ENCODE assay signal across 8 mouse cellular contexts in genomic region chr14:23529720-23530119, GRCm38 (mm10).
DNase-seq lines count a peak whose midpoint lies in the region; ATAC-seq and TF ChIP-seq lines count a peak whose summit lies in the region.

No protein-coding gene starts in this region.

- WGBS in forebrain, embryonic 11.5 days: 6% methylated on average over 4 of the region's 4 CpGs
- WGBS in forebrain, embryonic 16.5 days: 8% methylated on average over 4 of the region's 4 CpGs
- 8% methylated on average over 4 of the region's 4 CpGs for WGBS in forebrain, postnatal 0 days
- WGBS in kidney, postnatal 0 days: 5% methylated on average over 4 of the region's 4 CpGs
- WGBS in liver, embryonic 14.5 days (ENCODE audit: insufficient replicate concordance): 13% methylated on average over 4 of the region's 4 CpGs

- in situ Hi-C loops in CH12.LX (cut with MboI; ENCODE audit: low pct_ligation_motif_present, low pct_unique_long_range_greater_than_20kb, low sequenced_read_pairs): no loop called here

- peak; percentile 70 for DNase-seq in forebrain, embryonic 11.5 days (ENCODE audit: low spot score)
- DNase-seq in CH12.LX (ENCODE audit: extremely low read depth): peak; percentile 63
- DNase-seq in c-Kit-positive CD71-positive TER-119-negative erythroid progenitor cells, embryonic 14.5 days (ENCODE audit: low read depth): peak; percentile 11
- DNase-seq in forebrain, postnatal 0 days: peak; percentile 89
- DNase-seq in kidney, postnatal 0 days (ENCODE audit: low spot score): peak; percentile 92
- peak in 2 of 3 experiments; percentile 7 to 14 for DNase-seq in liver, embryonic 14.5 days (ENCODE audit: low read depth in 3 of 3, low spot score in 3 of 3)
- peak; percentile 26 for DNase-seq in right cerebral cortex, postnatal 4 days

- no peaks in the 10 kb centered on the region for H3K36me3 ChIP-seq in forebrain, embryonic 11.5 days (ENCODE audit: control insufficient read depth, insufficient read depth, low read length)
- H3K36me3 ChIP-seq in forebrain, embryonic 16.5 days (ENCODE audit: control insufficient read depth, insufficient read depth): no peaks in the 10 kb centered on the region
- no peaks in the 10 kb centered on the region for H3K36me3 ChIP-seq in CH12.LX (replicated peaks in 1 of 2; ENCODE audit: control insufficient read depth in 1 of 2, insufficient read depth in 1 of 2, low read length in 1 of 2)
- no peaks in the 10 kb centered on the region; the same call in 1 of the 2 replicates for H3K36me3 ChIP-seq in forebrain, postnatal 0 days (ENCODE audit: insufficient read depth)
- no peaks in the 10 kb centered on the region for H3K36me3 ChIP-seq in kidney, postnatal 0 days (ENCODE audit: insufficient read depth, low read length)
- no peaks in the 10 kb centered on the region for H3K36me3 ChIP-seq in liver, embryonic 14.5 days (replicated peaks; ENCODE audit: control insufficient read depth, insufficient read depth, low read depth)

- no peaks in the 10 kb centered on the region for H3K9me3 ChIP-seq in forebrain, embryonic 11.5 days (ENCODE audit: control insufficient read depth, low read length)
- H3K9me3 ChIP-seq in forebrain, embryonic 16.5 days (ENCODE audit: control insufficient read depth, low read length): no peaks in the 10 kb centered on the region
- peaks cover 9% of the 10 kb centered on the region for H3K9me3 ChIP-seq in CH12.LX (replicated peaks; ENCODE audit: low read length)
- H3K9me3 ChIP-seq in forebrain, postnatal 0 days (ENCODE audit: low read length): no peaks in the 10 kb centered on the region
- H3K9me3 ChIP-seq in kidney, postnatal 0 days (replicated peaks; ENCODE audit: low read length): no peaks in the 10 kb centered on the region
- no peaks in the 10 kb centered on the region for H3K9me3 ChIP-seq in liver, embryonic 14.5 days (ENCODE audit: control insufficient read depth, low read length)

- ATAC-seq in forebrain, embryonic 11.5 days (replicated peaks; ENCODE audit: low FRiP score): no peak
- no peak for ATAC-seq in forebrain, embryonic 16.5 days
- peak; percentile 58 for ATAC-seq in forebrain, postnatal 0 days
- ATAC-seq in kidney, postnatal 0 days (replicated peaks; ENCODE audit: low FRiP score, low read depth): no peak
- ATAC-seq in liver, embryonic 14.5 days (ENCODE audit: insufficient read depth): no peak

- H3K27me3 ChIP-seq in forebrain, embryonic 11.5 days (ENCODE audit: control insufficient read depth, insufficient read depth, low read length): no peaks in the 10 kb centered on the region
- no peaks in the 10 kb centered on the region for H3K27me3 ChIP-seq in forebrain, embryonic 16.5 days (replicated peaks; ENCODE audit: control insufficient read depth, insufficient read depth, low read length)
- H3K27me3 ChIP-seq in CH12.LX (replicated peaks): no peaks in the 10 kb centered on the region
- H3K27me3 ChIP-seq in forebrain, postnatal 0 days (ENCODE audit: insufficient read depth, low read length): no peaks in the 10 kb centered on the region
- no peaks in the 10 kb centered on the region for H3K27me3 ChIP-seq in kidney, postnatal 0 days (ENCODE audit: insufficient read depth, low read length)
- no peaks in the 10 kb centered on the region for H3K27me3 ChIP-seq in liver, embryonic 14.5 days (ENCODE audit: control insufficient read depth, insufficient read depth, low read length)

- H3K79me2 ChIP-seq in CH12.LX (replicated peaks; ENCODE audit: control insufficient read depth, extremely low read depth, insufficient read depth, poor library complexity, severe bottlenecking): no peaks in the 10 kb centered on the region

- TF ChIP-seq POLR2A in CH12.LX (IDR thresholded peaks at IDR 0.05; ENCODE audit: low read depth, low read length): no peak

- peak; percentile 82 to 89 for TF ChIP-seq CTCF in CH12.LX (conservative IDR thresholded peaks at IDR 0.05 in 1 of 2, IDR thresholded peaks at IDR 0.05 in 1 of 2; ENCODE audit: low read depth in 2 of 2, low read length in 2 of 2)
- peak; percentile 93 for TF ChIP-seq CTCF in forebrain, postnatal 0 days (IDR thresholded peaks at IDR 0.05; ENCODE audit: low read depth)
- peak; percentile 99 for TF ChIP-seq CTCF in kidney, postnatal 0 days (IDR thresholded peaks at IDR 0.05; ENCODE audit: low read depth)
- peak; percentile 73 for TF ChIP-seq CTCF in liver, embryonic 14.5 days (IDR thresholded peaks at IDR 0.05; ENCODE audit: low read depth)

- H3K4me3 ChIP-seq in forebrain, embryonic 11.5 days (ENCODE audit: low read depth, low read length): no peak overlapping the region
- no peak overlapping the region for H3K4me3 ChIP-seq in forebrain, embryonic 16.5 days (replicated peaks; ENCODE audit: low read length)
- no peak overlapping the region for H3K4me3 ChIP-seq in CH12.LX (replicated peaks in 1 of 3; ENCODE audit: low read depth in 2 of 3, low read length in 2 of 3, poor library complexity in 1 of 3)
- no peak overlapping the region for H3K4me3 ChIP-seq in forebrain, postnatal 0 days (ENCODE audit: low read depth, low read length)
- H3K4me3 ChIP-seq in kidney, postnatal 0 days (replicated peaks; ENCODE audit: low read depth, low read length): no peak overlapping the region
- no peak overlapping the region for H3K4me3 ChIP-seq in liver, embryonic 14.5 days (ENCODE audit: insufficient read depth in 1 of 2, low read depth in 2 of 2, low read length in 2 of 2)

- no peaks in the 10 kb centered on the region for H3K4me1 ChIP-seq in forebrain, embryonic 11.5 days (replicated peaks; ENCODE audit: control insufficient read depth, insufficient read depth, low read length)
- no peaks in the 10 kb centered on the region for H3K4me1 ChIP-seq in forebrain, embryonic 16.5 days (replicated peaks; ENCODE audit: control insufficient read depth, insufficient read depth, low read length)
- peaks cover 0 to 10% of the 10 kb centered on the region in 2 experiments; a peak in 2 of 4 replicates for H3K4me1 ChIP-seq in CH12.LX (ENCODE audit: control insufficient read depth in 1 of 2, insufficient read depth in 2 of 2)
- no peaks in the 10 kb centered on the region for H3K4me1 ChIP-seq in forebrain, postnatal 0 days (ENCODE audit: insufficient read depth)
- H3K4me1 ChIP-seq in kidney, postnatal 0 days (replicated peaks; ENCODE audit: insufficient read depth, low read length): no peaks in the 10 kb centered on the region
- no peaks in the 10 kb centered on the region for H3K4me1 ChIP-seq in liver, embryonic 14.5 days (replicated peaks; ENCODE audit: control insufficient read depth in 2 of 2, insufficient read depth in 2 of 2, low read length in 1 of 2)

- H3K9ac ChIP-seq in forebrain, embryonic 11.5 days (ENCODE audit: low read length): no peak overlapping the region
- no peak overlapping the region for H3K9ac ChIP-seq in forebrain, embryonic 16.5 days (replicated peaks; ENCODE audit: low read depth, low read length)
- H3K9ac ChIP-seq in CH12.LX (ENCODE audit: insufficient read depth, low read depth): no peak overlapping the region
- no peak overlapping the region for H3K9ac ChIP-seq in forebrain, postnatal 0 days
- H3K9ac ChIP-seq in kidney, postnatal 0 days (ENCODE audit: low read depth, low read length): no peak overlapping the region
- H3K9ac ChIP-seq in liver, embryonic 14.5 days (replicated peaks): no peak overlapping the region

- no peak overlapping the region for H3K27ac ChIP-seq in forebrain, embryonic 11.5 days (ENCODE audit: low read depth, low read length)
- H3K27ac ChIP-seq in forebrain, embryonic 16.5 days (ENCODE audit: low read length): no peak overlapping the region
- H3K27ac ChIP-seq in CH12.LX (ENCODE audit: insufficient read depth, low read depth): no peak overlapping the region
- no peak overlapping the region for H3K27ac ChIP-seq in forebrain, postnatal 0 days (ENCODE audit: low read depth, low read length)
- H3K27ac ChIP-seq in kidney, postnatal 0 days: 0 out of 2 replicates have a peak overlapping the region, but pooled peaks have one; percentile 19
- no peak overlapping the region for H3K27ac ChIP-seq in liver, embryonic 14.5 days

- H3K4me2 ChIP-seq in forebrain, embryonic 11.5 days (ENCODE audit: low read depth, low read length, severe bottlenecking): no peak overlapping the region
- no peak overlapping the region for H3K4me2 ChIP-seq in forebrain, embryonic 16.5 days (ENCODE audit: low read length)
- no peak overlapping the region for H3K4me2 ChIP-seq in CH12.LX (ENCODE audit: insufficient read depth, low read depth, poor library complexity, severe bottlenecking)
- no peak overlapping the region for H3K4me2 ChIP-seq in forebrain, postnatal 0 days (ENCODE audit: low read depth)
- no peak overlapping the region for H3K4me2 ChIP-seq in kidney, postnatal 0 days (ENCODE audit: low read length)
- no peak overlapping the region for H3K4me2 ChIP-seq in liver, embryonic 14.5 days (ENCODE audit: low read depth)

- dilution Hi-C loops in CH12.LX (cut with MboI; ENCODE audit: extremely low pct_ligation_motif_present, extremely low pct_unique_long_range_greater_than_20kb, low sequenced_read_pairs): no loop called here

- TF ChIP-seq EP300 in CH12.LX (IDR thresholded peaks at IDR 0.05; ENCODE audit: low read length): no peak
- no peak for TF ChIP-seq EP300 in liver, embryonic 14.5 days (IDR thresholded peaks at IDR 0.05; ENCODE audit: low read depth)

- peak; percentile 92 for TF ChIP-seq RAD21 in CH12.LX (IDR thresholded peaks at IDR 0.05; ENCODE audit: low read depth, low read length)

TF ChIP-seq in CH12.LX, 34 proteins besides CTCF, POLR2A, EP300 and RAD21:
- TF ChIP-seq SMC3 (IDR thresholded peaks at IDR 0.05; ENCODE audit: low read depth, low read length) (peak; percentile 75), NELFE (IDR thresholded peaks at IDR 0.05; ENCODE audit: low read depth, low read length) (no peak)

Comparison
In these comparisons a context has a peak if more than half of its experiments do, and no peak if none do; other contexts are left out.
1. DNase-seq: peak in every context shown above with its lines; median percentile 92 in kidney, postnatal 0 days; 89 in forebrain, postnatal 0 days; 70 in forebrain, embryonic 11.5 days; 63 in CH12.LX; 26 in right cerebral cortex, postnatal 4 days; 11 in c-Kit-positive CD71-positive TER-119-negative erythroid progenitor cells, embryonic 14.5 days; 10 in liver, embryonic 14.5 days.